Mouse (Mus musculus): Measurements from ENCODE around the gene Tgfbr3.

DNA sequence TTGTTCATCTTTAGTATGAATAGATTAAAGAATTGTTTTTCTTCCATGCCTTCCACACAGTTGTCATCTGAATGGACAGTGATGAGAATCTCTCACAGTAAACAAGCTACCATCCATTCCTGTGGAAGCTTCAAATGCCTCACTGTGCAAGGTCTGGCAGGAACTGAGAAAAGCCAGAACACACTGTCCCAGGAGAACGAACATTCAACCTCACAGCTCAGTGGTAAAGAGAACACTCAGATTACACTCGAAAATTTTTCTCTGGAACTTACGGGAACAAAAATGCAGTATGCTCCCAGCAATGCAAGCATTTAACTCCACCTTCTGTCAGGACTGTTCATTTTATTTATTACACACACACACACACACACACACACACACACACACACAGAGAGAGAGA, 13.2 kb downstream of the Tgfbr3 start:
- no peak for TF ChIP-seq POLR2A (IDR thresholded peaks at IDR 0.05; ENCODE audit: insufficient read length, low read depth)
- TF ChIP-seq USF1 (IDR thresholded peaks at IDR 0.05; ENCODE audit: low read depth) = no peak
- TF ChIP-seq TCF12 (IDR thresholded peaks at IDR 0.05; ENCODE audit: insufficient read depth, poor library complexity, severe bottlenecking) = no peak
- TF ChIP-seq MAX (IDR thresholded peaks at IDR 0.05; ENCODE audit: low read depth) = no peak
- no peak for TF ChIP-seq POLR2AphosphoS2 (IDR thresholded peaks at IDR 0.05; ENCODE audit: insufficient read length, low read depth)
- no peak for TF ChIP-seq MYOD1 (IDR thresholded peaks at IDR 0.05; ENCODE audit: control insufficient read depth in 1 of 3, insufficient read length in 2 of 3, low read depth in 2 of 3)
- no peak for TF ChIP-seq MYOG (IDR thresholded peaks at IDR 0.05; ENCODE audit: control insufficient read depth in 1 of 3, insufficient read depth in 1 of 3, insufficient read length in 2 of 3, low read depth in 2 of 3)
- no peak for TF ChIP-seq CEBPB (IDR thresholded peaks at IDR 0.05; ENCODE audit: insufficient read depth, poor library complexity, severe bottlenecking)
- TF ChIP-seq SRF (IDR thresholded peaks at IDR 0.05; ENCODE audit: control insufficient read depth, insufficient read length, low read depth) = no peak

Data from myocyte (in vitro differentiated cells).